Mouse (Mus musculus): Measurements from ENCODE around the gene Zfp384. TPM values are rescaled to one million over a fixed set of nuclear protein-coding genes. Genes with fewer than 3 reads are reported as not detected.
"Not testable (repeated sequence)": the region's sequence is repeated elsewhere in the genome, so short reads cannot be mapped to it uniquely, and the experiment has no call there.

The Zfp384 gene
- polyA plus RNA-seq, 1 experiment from 2014 or later: 15.2 TPM

- H3K36me3 ChIP-seq: no peaks in the 10 kb centered on the region
- H3K4me1 ChIP-seq: peaks cover 31% of the 10 kb centered on the region
- H3K9me3 ChIP-seq (replicated peaks): no peaks in the 10 kb centered on the region
- H3K27me3 ChIP-seq (ENCODE audit: low read depth, poor library complexity, severe bottlenecking): peaks cover 100% of the 10 kb centered on the region
- peak within 1 kb of the TSS; percentile 70 for H3K4me3 ChIP-seq
- 1% methylated on average over 76 of the region's 78 CpGs for WGBS
- DNase-seq (ENCODE audit: low spot score): peak; percentile 87
- H3K27ac ChIP-seq: peak within 1 kb of the TSS; percentile 82
Measured at GRCm38 (mm10) chr6:124996551-124997501, 12.1 kb upstream of the Zfp384 start, which contains the start of gene Pianp. Gene Pianp, plus strand, starts transcription at chr6:124996694.

GRCm38 (mm10) chr6:124998066-124998465 lies 10.9 kb upstream of the Zfp384 start:
- Histone ChIP-seq H3K36me3 (no peaks in the 10 kb centered on the region), H3K4me1 (peaks cover 31% of the 10 kb centered on the region), H3K27ac (no peak overlapping the region), H3K27me3 (ENCODE audit: low read depth, poor library complexity, severe bottlenecking) (peaks cover 100% of the 10 kb centered on the region), H3K4me3 (0 out of 2 replicates have a peak overlapping the region, but pooled peaks have one; percentile 70), H3K9me3 (replicated peaks) (no peaks in the 10 kb centered on the region)
- WGBS: 7% methylated on average over 8 of the region's 8 CpGs
- no peak for DNase-seq (ENCODE audit: low spot score)

GRCm38 (mm10) chr6:124999091-124999490 lies 9.9 kb upstream of the Zfp384 start:
- WGBS: 24% methylated on average over 14 of the region's 14 CpGs
- no peaks in the 10 kb centered on the region for H3K9me3 ChIP-seq (replicated peaks)
- H3K27me3 ChIP-seq (ENCODE audit: low read depth, poor library complexity, severe bottlenecking): peaks cover 99% of the 10 kb centered on the region
- no peak for DNase-seq (ENCODE audit: low spot score)
- no peak overlapping the region for H3K27ac ChIP-seq
- H3K4me1 ChIP-seq: peaks cover 34% of the 10 kb centered on the region
- H3K36me3 ChIP-seq: no peaks in the 10 kb centered on the region
- H3K4me3 ChIP-seq: no peak overlapping the region

GRCm38 (mm10) chr6:124999546-124999945 lies 9.4 kb upstream of the Zfp384 start:
- no peaks in the 10 kb centered on the region for H3K36me3 ChIP-seq
- no peaks in the 10 kb centered on the region for H3K9me3 ChIP-seq (replicated peaks)
- 24% methylated on average over 10 of the region's 10 CpGs for WGBS
- H3K27me3 ChIP-seq (ENCODE audit: low read depth, poor library complexity, severe bottlenecking): peaks cover 99% of the 10 kb centered on the region
- H3K4me1 ChIP-seq: peaks cover 33% of the 10 kb centered on the region
- H3K27ac ChIP-seq: no peak overlapping the region
- no peak for DNase-seq (ENCODE audit: low spot score)
- no peak overlapping the region for H3K4me3 ChIP-seq

- H3K36me3 ChIP-seq: no peaks in the 10 kb centered on the region
- no peaks in the 10 kb centered on the region for H3K9me3 ChIP-seq (replicated peaks)
- 52% methylated on average over 3 of the region's 3 CpGs for WGBS
- DNase-seq (ENCODE audit: low spot score): no peak
- peaks cover 64% of the 10 kb centered on the region for H3K27me3 ChIP-seq (ENCODE audit: low read depth, poor library complexity, severe bottlenecking)
- H3K4me1 ChIP-seq: peaks cover 14% of the 10 kb centered on the region
- no peak overlapping the region for H3K27ac ChIP-seq
- H3K4me3 ChIP-seq: no peak overlapping the region
Measured at GRCm38 (mm10) chr6:125003706-125004105, 5.2 kb upstream of the Zfp384 start.

- Histone ChIP-seq H3K27me3 (ENCODE audit: low read depth, poor library complexity, severe bottlenecking) (peaks cover 50% of the 10 kb centered on the region), H3K4me1 (peaks cover 17% of the 10 kb centered on the region), H3K27ac (no peak overlapping the region), H3K36me3 (no peaks in the 10 kb centered on the region), H3K4me3 (no peak overlapping the region), H3K9me3 (replicated peaks) (no peaks in the 10 kb centered on the region)
- DNase-seq (ENCODE audit: low spot score): no peak
- 36% methylated on average over 3 of the region's 3 CpGs for WGBS
Measured at GRCm38 (mm10) chr6:125005086-125005485, 3.9 kb upstream of the Zfp384 start.

DNA sequence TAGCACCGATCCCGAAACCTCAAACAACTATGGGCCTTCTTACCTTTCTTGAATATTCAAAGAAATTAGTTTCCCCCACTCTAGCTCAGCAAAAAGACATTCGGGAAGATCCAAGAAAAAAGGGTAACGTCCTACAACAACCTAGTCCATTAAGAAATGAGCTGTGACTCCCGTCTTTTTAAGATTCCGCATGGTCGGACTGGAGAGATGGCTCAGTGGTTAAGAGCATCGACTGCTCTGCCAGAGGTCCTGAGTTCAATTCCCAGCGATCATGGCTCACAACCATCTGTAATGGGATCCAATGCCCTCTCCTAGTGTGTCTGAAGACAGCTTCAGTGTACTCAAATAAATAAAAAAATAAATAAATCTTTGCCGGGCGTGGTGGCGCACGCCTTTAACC lies 885 bp upstream of the Zfp384 start:
- peaks cover 26% of the 10 kb centered on the region for H3K36me3 ChIP-seq
- DNase-seq (ENCODE audit: low spot score): no peak
- no peaks in the 10 kb centered on the region for H3K9me3 ChIP-seq (replicated peaks)
- H3K27me3 ChIP-seq (ENCODE audit: low read depth, poor library complexity, severe bottlenecking): peaks cover 21% of the 10 kb centered on the region
- WGBS: 47% methylated on average over 13 of the region's 13 CpGs
- peak overlapping the region; percentile 92 for H3K4me3 ChIP-seq
- H3K27ac ChIP-seq: peak overlapping the region; percentile 99
- H3K4me1 ChIP-seq: peaks cover 29% of the 10 kb centered on the region

DNA sequence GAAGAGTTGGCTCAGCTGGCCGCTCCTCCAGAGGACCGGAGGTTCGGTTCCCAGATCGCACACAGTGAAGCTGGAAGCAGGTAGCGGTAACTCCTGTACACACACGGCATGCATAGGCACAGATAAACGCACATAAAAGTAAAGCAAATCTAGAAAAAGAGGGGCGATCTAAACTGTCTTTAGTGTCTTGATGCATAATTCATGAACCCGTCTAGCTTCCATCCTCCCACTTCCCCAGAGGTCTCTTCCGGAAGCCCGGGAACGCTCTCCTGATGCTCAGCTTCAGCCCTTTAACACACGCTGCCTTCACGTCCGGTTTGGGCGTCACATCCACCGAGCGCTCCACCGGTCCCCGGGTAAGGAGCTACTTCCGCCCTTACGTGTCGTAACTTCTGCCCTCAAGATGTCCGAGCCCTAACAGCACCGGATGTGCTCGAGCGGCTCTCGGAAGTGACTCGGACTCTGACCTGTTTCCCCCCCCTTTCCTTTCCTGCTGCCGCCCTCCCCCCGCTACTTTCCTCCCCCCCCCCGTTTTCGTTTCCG lies 288 bp upstream of the Zfp384 start:
- peak; percentile 96 for DNase-seq (ENCODE audit: low spot score)
- Histone ChIP-seq H3K36me3 (peaks cover 32% of the 10 kb centered on the region), H3K9me3 (replicated peaks) (no peaks in the 10 kb centered on the region), H3K4me1 (peaks cover 26% of the 10 kb centered on the region), H3K4me3 (peak overlapping the region; percentile 92), H3K27me3 (ENCODE audit: low read depth, poor library complexity, severe bottlenecking) (peaks cover 15% of the 10 kb centered on the region), H3K27ac (peak overlapping the region; percentile 99)
- 1% methylated on average over 34 of the region's 34 CpGs for WGBS

DNA sequence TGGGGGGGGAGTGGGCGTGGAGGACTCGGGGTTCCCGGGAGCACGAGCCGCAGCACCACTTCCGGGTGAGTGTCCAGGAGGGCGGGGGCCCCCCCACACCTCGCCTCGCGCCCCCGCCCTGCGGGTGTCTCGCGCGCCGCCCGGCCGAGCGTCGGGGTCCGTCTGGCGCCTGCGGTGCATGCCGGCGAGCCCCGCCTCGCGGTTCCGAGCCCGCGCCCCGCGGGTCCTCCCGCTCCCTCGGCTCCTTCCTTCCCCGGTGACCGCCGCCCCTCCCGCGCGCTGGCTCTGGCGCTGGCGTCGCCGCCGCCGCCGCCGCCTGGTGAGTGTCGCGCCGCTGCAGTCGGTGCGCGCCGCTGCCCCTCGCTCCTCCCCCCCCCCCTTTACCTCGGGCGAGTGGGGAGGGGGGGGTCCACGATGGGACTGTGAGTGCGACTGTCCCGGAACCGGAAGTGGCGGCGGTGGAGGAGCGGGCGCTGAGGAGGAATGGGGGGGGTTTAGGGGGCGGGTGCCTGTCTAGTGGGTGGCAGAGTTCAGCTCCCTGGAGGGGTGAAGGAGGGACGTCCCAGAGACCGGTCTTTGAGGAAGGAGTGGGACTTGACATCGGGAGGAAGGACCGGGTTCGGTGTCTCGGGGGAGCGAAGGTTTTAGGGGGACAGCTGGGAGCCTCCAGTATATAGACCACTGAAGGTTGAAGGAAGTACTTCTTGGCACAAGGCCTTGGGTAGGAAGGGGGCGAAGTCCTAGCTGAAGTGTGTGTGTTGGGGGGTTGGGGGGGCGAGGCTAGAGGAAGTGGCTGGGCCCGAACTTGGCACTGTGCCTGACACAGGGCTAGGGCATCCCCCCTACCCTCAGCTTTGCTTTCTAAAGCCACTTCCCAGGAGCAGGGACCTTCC lies 482 bp downstream of the Zfp384 start:
- peak; percentile 93 for DNase-seq (ENCODE audit: low spot score)
- peaks cover 40% of the 10 kb centered on the region for H3K36me3 ChIP-seq
- WGBS: under 1% methylated on average over 77 of the region's 78 CpGs
- H3K27me3 ChIP-seq (ENCODE audit: low read depth, poor library complexity, severe bottlenecking): peaks cover 8% of the 10 kb centered on the region; the same call in 1 of the 2 replicates
- peak overlapping the region; percentile 99 for H3K27ac ChIP-seq
- H3K9me3 ChIP-seq (replicated peaks): no peaks in the 10 kb centered on the region
- peak overlapping the region; percentile 92 for H3K4me3 ChIP-seq
- H3K4me1 ChIP-seq: peaks cover 24% of the 10 kb centered on the region

DNA sequence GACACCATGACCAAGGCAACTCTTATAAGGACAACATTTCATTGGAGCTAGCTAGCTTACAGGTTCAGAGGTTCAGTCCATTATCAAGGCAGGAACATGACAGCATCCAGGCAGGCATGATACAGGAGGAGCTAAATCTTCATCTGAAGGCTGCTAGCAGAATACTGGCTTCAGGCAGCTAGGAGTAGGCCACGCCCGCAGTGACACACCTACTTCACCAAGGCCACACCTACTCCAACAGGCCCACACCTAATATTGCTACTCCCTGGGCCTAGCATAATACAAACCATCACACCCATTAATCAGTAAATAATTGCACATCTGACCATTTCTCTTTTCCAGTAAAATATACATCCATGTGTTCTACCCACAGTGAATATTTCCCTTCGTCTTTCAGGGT lies 8.7 kb downstream of the Zfp384 start:
- no peak overlapping the region for H3K4me3 ChIP-seq
- no peaks in the 10 kb centered on the region for H3K9me3 ChIP-seq (replicated peaks)
- peak; percentile 24 for DNase-seq (ENCODE audit: low spot score)
- no peaks in the 10 kb centered on the region for H3K27me3 ChIP-seq (ENCODE audit: low read depth, poor library complexity, severe bottlenecking)
- H3K36me3 ChIP-seq: peaks cover 99% of the 10 kb centered on the region
- H3K4me1 ChIP-seq: no peaks in the 10 kb centered on the region
- H3K27ac ChIP-seq: no peak overlapping the region
- WGBS: 89% methylated on average over 3 of the region's 3 CpGs

- peaks cover 92% of the 10 kb centered on the region for H3K36me3 ChIP-seq
- not testable (repeated sequence) for H3K4me1 ChIP-seq; H3K4me3 ChIP-seq; H3K27ac ChIP-seq; H3K27me3 ChIP-seq (ENCODE audit: low read depth, poor library complexity, severe bottlenecking); H3K9me3 ChIP-seq (replicated peaks)
- 46% methylated on average over 9 of the region's 9 CpGs for WGBS
- peak; percentile 85 for DNase-seq (ENCODE audit: low spot score)
Measured at GRCm38 (mm10) chr6:125030532-125030931, 21.6 kb downstream of the Zfp384 start.

- Histone ChIP-seq H3K4me3 (no peak overlapping the region), H3K36me3 (peaks cover 91% of the 10 kb centered on the region), H3K27me3 (ENCODE audit: low read depth, poor library complexity, severe bottlenecking) (no peaks in the 10 kb centered on the region), H3K4me1 (no peaks in the 10 kb centered on the region), H3K27ac (no peak overlapping the region), H3K9me3 (replicated peaks) (no peaks in the 10 kb centered on the region)
- 90% methylated on average over 16 of the region's 16 CpGs for WGBS
- no peak for DNase-seq (ENCODE audit: low spot score)
Measured at GRCm38 (mm10) chr6:125031604-125032003, 22.7 kb downstream of the Zfp384 start.

All from limb, embryonic 10.5 days (tissue).